Mouse (Mus musculus) midbrain, embryonic 13.5 days (tissue): ENCODE data around the gene Mgst3. TPM values are rescaled to one million over a fixed set of nuclear protein-coding genes. Genes with fewer than 3 reads are reported as not detected.

Experiments used
- ATAC-seq: fragments of 200-750 bp; cut with Nextera tagmentation; 2 replicates; pipeline ENCODE4 v1.8.0; 2017; ENCODE audit warnings: mild to moderate bottlenecking, moderate TSS enrichment, moderate library complexity
- H3K27ac ChIP-seq: fragments of 300-500 bp; sonication (generic); 2 replicates; pipeline ENCODE4 v1.5.1; 2015; ENCODE audit warnings: inconsistent platforms, mild to moderate bottlenecking, moderate library complexity
- H3K27me3 ChIP-seq: fragments of 300-500 bp; sonication (generic); 2 replicates; pipeline ENCODE4 v1.6.1; 2015; ENCODE audit warnings: mild to moderate bottlenecking, inconsistent platforms
- H3K36me3 ChIP-seq: fragments of 300-500 bp; sonication (generic); 2 replicates; pipeline ENCODE4 v1.6.1; 2015; ENCODE audit warnings: mild to moderate bottlenecking, inconsistent platforms
- H3K4me1 ChIP-seq: fragments of 300-500 bp; sonication (generic); replicated peaks from 2 replicates; pipeline ENCODE4 v1.6.1; 2015; ENCODE audit warnings: inconsistent platforms
- H3K4me2 ChIP-seq: fragments of 300-500 bp; sonication (generic); replicated peaks from 2 replicates; pipeline ENCODE4 v1.6.1; 2015; ENCODE audit warnings: moderate library complexity, mild to moderate bottlenecking, inconsistent platforms
- H3K4me3 ChIP-seq: fragments of 300-500 bp; sonication (generic); replicated peaks from 2 replicates; pipeline ENCODE4 v1.5.1; 2015; ENCODE audit warnings: mild to moderate bottlenecking, inconsistent platforms
- H3K9ac ChIP-seq: fragments of 300-500 bp; sonication (generic); replicated peaks from 2 replicates; pipeline ENCODE4 v1.6.1; 2015; ENCODE audit warnings: mild to moderate bottlenecking, inconsistent platforms
- H3K9me3 ChIP-seq: fragments of 300-500 bp; sonication (generic); 2 replicates; pipeline ENCODE4 v1.6.1; 2016; ENCODE audit warnings: mild to moderate bottlenecking, inconsistent platforms
- WGBS: fragments of 180-500 bp; shearing (Covaris S2); methylation state at CpG from one replicate; pipeline ENCODE4 v1.1.7; 2015; 5-methylcytosine and 5-hydroxymethylcytosine counted together
- polyA plus RNA-seq: library from polyadenylated mRNA; unstranded; fragments of >200 nt; fragmentation: Nextera tagmentation; extraction: Ambion mirVana; gene quantifications from 2 replicates; pipeline ENCODE4 v1.2.1, GENCODE M21; 2015

Mgst3 gene
- polyA plus RNA-seq, 1 experiment from 2014 or later, result 80.2 TPM

- Histone ChIP-seq H3K27me3 (peaks cover 5% of the 10 kb centered on the region; the same call in 1 of the 2 replicates), H3K36me3 (no peaks in the 10 kb centered on the region), H3K4me3 (no peak overlapping the region), H3K9me3 (no peaks in the 10 kb centered on the region), H3K27ac (no peak overlapping the region), H3K9ac (no peak overlapping the region), H3K4me2 (no peak overlapping the region), H3K4me1 (no peaks in the 10 kb centered on the region)
- no peak for ATAC-seq
- 84% methylated on average over 12 of the region's 12 CpGs for WGBS
Measured at GRCm38 (mm10) chr1:167411991-167412715, 18.5 kb upstream of the Mgst3 start.

GRCm38 (mm10) chr1:167409601-167410000, 16.0 kb upstream of the Mgst3 start:
- Histone ChIP-seq H3K36me3 (no peaks in the 10 kb centered on the region), H3K9me3 (no peaks in the 10 kb centered on the region), H3K4me2 (no peak overlapping the region), H3K27me3 (peaks cover 5% of the 10 kb centered on the region; the same call in 1 of the 2 replicates), H3K4me1 (no peaks in the 10 kb centered on the region), H3K27ac (no peak overlapping the region), H3K9ac (no peak overlapping the region), H3K4me3 (no peak overlapping the region)
- WGBS, result 83% methylated on average over 4 of the region's 4 CpGs
- ATAC-seq, result no peak

- Histone ChIP-seq H3K27ac (no peak overlapping the region), H3K4me2 (no peak overlapping the region), H3K36me3 (no peaks in the 10 kb centered on the region), H3K27me3 (peaks cover 9% of the 10 kb centered on the region), H3K4me3 (no peak overlapping the region), H3K4me1 (no peaks in the 10 kb centered on the region), H3K9ac (no peak overlapping the region), H3K9me3 (no peaks in the 10 kb centered on the region)
- no peak for ATAC-seq
- 88% methylated on average over 4 of the region's 4 CpGs for WGBS
Measured at GRCm38 (mm10) chr1:167405237-167405636, 11.6 kb upstream of the Mgst3 start.

- Histone ChIP-seq H3K36me3 (no peaks in the 10 kb centered on the region), H3K27me3 (peaks cover 25% of the 10 kb centered on the region), H3K27ac (0 out of 2 replicates have a peak overlapping the region, but pooled peaks have one; percentile 59), H3K4me1 (peaks cover 14% of the 10 kb centered on the region), H3K4me2 (peak overlapping the region; percentile 87), H3K9ac (peak overlapping the region; percentile 73), H3K9me3 (no peaks in the 10 kb centered on the region), H3K4me3 (peak overlapping the region; percentile 67)
- peak; percentile 50 for ATAC-seq
- under 1% methylated on average over 15 of the region's 15 CpGs for WGBS
Measured at GRCm38 (mm10) chr1:167393281-167393680, 360 bp downstream of the Mgst3 start.

GRCm38 (mm10) chr1:167392687-167393086, 954 bp downstream of the Mgst3 start:
- Histone ChIP-seq H3K9me3 (no peaks in the 10 kb centered on the region), H3K27ac (no peak overlapping the region), H3K4me2 (peak overlapping the region; percentile 87), H3K4me3 (peak overlapping the region; percentile 67), H3K4me1 (peaks cover 14% of the 10 kb centered on the region), H3K36me3 (no peaks in the 10 kb centered on the region), H3K9ac (peak overlapping the region; percentile 73), H3K27me3 (peaks cover 25% of the 10 kb centered on the region)
- 11% methylated on average over 8 of the region's 8 CpGs for WGBS
- no peak for ATAC-seq

GRCm38 (mm10) chr1:167392031-167392640, 1.5 kb downstream of the Mgst3 start:
- peak overlapping the region; percentile 73 for H3K9ac ChIP-seq
- peaks cover 25% of the 10 kb centered on the region for H3K27me3 ChIP-seq
- H3K36me3 ChIP-seq, result no peaks in the 10 kb centered on the region
- peaks cover 14% of the 10 kb centered on the region for H3K4me1 ChIP-seq
- peak overlapping the region; percentile 67 for H3K4me3 ChIP-seq
- H3K27ac ChIP-seq, result no peak overlapping the region
- H3K9me3 ChIP-seq, result no peaks in the 10 kb centered on the region
- 60% methylated on average over 2 of the region's 2 CpGs for WGBS
- ATAC-seq, result no peak
- peak overlapping the region; percentile 87 for H3K4me2 ChIP-seq

- no peak overlapping the region for H3K4me2 ChIP-seq
- no peaks in the 10 kb centered on the region for H3K36me3 ChIP-seq
- H3K27me3 ChIP-seq, result peaks cover 25% of the 10 kb centered on the region
- no peak overlapping the region for H3K4me3 ChIP-seq
- 73% methylated on average over 6 of the region's 6 CpGs for WGBS
- H3K27ac ChIP-seq, result no peak overlapping the region
- no peaks in the 10 kb centered on the region for H3K9me3 ChIP-seq
- ATAC-seq, result no peak
- H3K9ac ChIP-seq, result no peak overlapping the region
- peaks cover 14% of the 10 kb centered on the region for H3K4me1 ChIP-seq
Measured at GRCm38 (mm10) chr1:167391241-167391640, 2.4 kb downstream of the Mgst3 start.

- Histone ChIP-seq H3K36me3 (no peaks in the 10 kb centered on the region), H3K9me3 (no peaks in the 10 kb centered on the region), H3K4me1 (peaks cover 14% of the 10 kb centered on the region), H3K27ac (no peak overlapping the region), H3K4me2 (no peak overlapping the region), H3K9ac (no peak overlapping the region), H3K27me3 (peaks cover 22% of the 10 kb centered on the region), H3K4me3 (no peak overlapping the region)
- ATAC-seq, result no peak
- WGBS, result 82% methylated on average over 4 of the region's 4 CpGs
Measured at GRCm38 (mm10) chr1:167390381-167390780, 3.3 kb downstream of the Mgst3 start.

- H3K27me3 ChIP-seq, result peaks cover 17% of the 10 kb centered on the region
- no peaks in the 10 kb centered on the region for H3K9me3 ChIP-seq
- H3K4me1 ChIP-seq, result peaks cover 13% of the 10 kb centered on the region
- no peak for ATAC-seq
- H3K9ac ChIP-seq, result no peak overlapping the region
- H3K36me3 ChIP-seq, result no peaks in the 10 kb centered on the region
- no peak overlapping the region for H3K27ac ChIP-seq
- H3K4me2 ChIP-seq, result no peak overlapping the region
- 95% methylated on average over 7 of the region's 7 CpGs for WGBS
- H3K4me3 ChIP-seq, result no peak overlapping the region
Measured at GRCm38 (mm10) chr1:167389584-167389983, 4.1 kb downstream of the Mgst3 start.

- H3K9ac ChIP-seq, result no peak overlapping the region
- no peaks in the 10 kb centered on the region for H3K36me3 ChIP-seq
- H3K27ac ChIP-seq, result no peak overlapping the region
- no peak overlapping the region for H3K4me3 ChIP-seq
- ATAC-seq, result no peak
- H3K9me3 ChIP-seq, result no peaks in the 10 kb centered on the region
- 89% methylated on average over 6 of the region's 6 CpGs for WGBS
- no peak overlapping the region for H3K4me2 ChIP-seq
- peaks cover 11% of the 10 kb centered on the region for H3K4me1 ChIP-seq
- H3K27me3 ChIP-seq, result peaks cover 17% of the 10 kb centered on the region
Measured at GRCm38 (mm10) chr1:167388571-167388970, 5.1 kb downstream of the Mgst3 start.

GRCm38 (mm10) chr1:167387796-167388195, 5.8 kb downstream of the Mgst3 start:
- H3K4me3 ChIP-seq, result no peak overlapping the region
- WGBS, result 73% methylated on average over 3 of the region's 3 CpGs
- no peak overlapping the region for H3K9ac ChIP-seq
- no peak overlapping the region for H3K4me2 ChIP-seq
- H3K9me3 ChIP-seq, result no peaks in the 10 kb centered on the region
- ATAC-seq, result no peak
- H3K27me3 ChIP-seq, result peaks cover 15% of the 10 kb centered on the region
- no peak overlapping the region for H3K27ac ChIP-seq
- peaks cover 7% of the 10 kb centered on the region for H3K4me1 ChIP-seq
- no peaks in the 10 kb centered on the region for H3K36me3 ChIP-seq

GRCm38 (mm10) chr1:167387310-167387709, 6.3 kb downstream of the Mgst3 start:
- no peak overlapping the region for H3K4me2 ChIP-seq
- H3K27ac ChIP-seq, result no peak overlapping the region
- WGBS, result 90% methylated on average over 2 of the region's 2 CpGs
- no peaks in the 10 kb centered on the region for H3K9me3 ChIP-seq
- H3K4me1 ChIP-seq, result peaks cover 5% of the 10 kb centered on the region; the same call in 1 of the 2 replicates
- no peak overlapping the region for H3K9ac ChIP-seq
- no peak overlapping the region for H3K4me3 ChIP-seq
- no peaks in the 10 kb centered on the region for H3K36me3 ChIP-seq
- peaks cover 11% of the 10 kb centered on the region for H3K27me3 ChIP-seq
- no peak for ATAC-seq
